In the genomic region with DNA sequence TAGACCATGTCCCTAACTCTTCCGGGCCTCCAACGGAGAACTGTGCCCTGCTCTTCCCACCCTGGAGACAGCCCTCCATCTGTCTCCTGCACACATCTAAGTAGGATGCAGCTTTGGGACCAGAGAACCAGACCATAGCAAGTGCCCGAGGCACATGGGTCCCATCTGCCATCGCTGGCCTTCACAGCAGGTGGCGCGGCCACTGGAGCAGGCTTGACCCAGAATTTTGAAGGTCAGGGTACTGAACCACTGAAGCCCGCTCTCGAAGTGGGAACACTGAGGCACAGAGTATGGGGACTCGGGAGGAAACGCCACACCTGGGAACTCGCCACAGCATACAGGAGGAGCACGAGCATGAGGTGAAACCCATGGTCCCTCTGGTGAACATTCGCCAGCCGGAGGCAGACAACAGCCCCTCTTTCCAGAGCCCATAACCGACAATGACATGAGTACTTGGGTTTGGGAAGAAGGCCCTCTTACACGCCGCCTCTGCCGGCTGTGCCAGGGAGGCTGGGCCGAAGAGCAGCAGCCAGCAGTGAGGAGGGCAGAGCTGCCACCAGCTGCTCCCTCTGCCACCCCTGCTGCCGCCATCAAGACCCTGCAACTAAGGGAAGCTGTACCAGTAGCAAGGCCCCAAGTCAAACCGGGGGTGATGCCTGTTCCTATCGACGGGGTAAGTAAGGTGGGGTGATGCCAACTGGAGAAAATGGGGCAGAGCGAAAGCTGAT, we compare ENCODE assay signal across 13 mouse cellular contexts. TPM values are rescaled to one million over a fixed set of nuclear protein-coding genes. Genes with fewer than 3 reads are reported as not detected.
A peak's percentile ranks its signal among the peaks of the same experiment; 100 is the strongest.
DNase-seq lines count a peak whose midpoint lies in the region; ATAC-seq and TF ChIP-seq lines count a peak whose summit lies in the region.
"Had no signal": no experiment of that assay in that cellular context is flagged by ENCODE, and none has a peak within 500 bp of the region (broad histone marks: within the 10 kb centered on the region; RNA-seq: fewer than 3 reads in every experiment).

No protein-coding gene starts in this region.

- no peak for ATAC-seq in heart, embryonic 11.5 days (replicated peaks; ENCODE audit: insufficient number of reproducible peaks, low FRiP score, low TSS enrichment)
- ATAC-seq in hindbrain, embryonic 11.5 days (ENCODE audit: low FRiP score): no peak
- no peak for ATAC-seq in intestine, embryonic 15.5 days
- ATAC-seq: inflammation-experienced regulatory T-cells, adult 6 months; Patski had no signal

- no peak for DNase-seq in heart, postnatal 36 days
- DNase-seq in retina, postnatal 1 day: peak; percentile 72
- no peak for DNase-seq in retina, embryonic 14.5 days (ENCODE audit: low spot score)
- no peak for DNase-seq in hindbrain, embryonic 11.5 days (ENCODE audit: low spot score)
- no peak for DNase-seq in left cerebral cortex, postnatal 36 days (ENCODE audit: low spot score in 2 of 2)
- DNase-seq: thymus, postnatal 36 days had no signal

- H3K9me3 ChIP-seq in heart, embryonic 11.5 days (replicated peaks; ENCODE audit: control insufficient read depth, low read length): no peaks in the 10 kb centered on the region
- H3K9me3 ChIP-seq in hindbrain, embryonic 11.5 days (ENCODE audit: control insufficient read depth, low read length): no peaks in the 10 kb centered on the region
- no peaks in the 10 kb centered on the region for H3K9me3 ChIP-seq in intestine, embryonic 15.5 days
- H3K9me3 ChIP-seq: limb, embryonic 13.5 days had no signal

- no peak overlapping the region for H3K27ac ChIP-seq in heart, embryonic 11.5 days (ENCODE audit: low read depth, low read length)
- 0 out of 2 replicates have a peak overlapping the region, but pooled peaks have one; percentile 31 for H3K27ac ChIP-seq in hindbrain, embryonic 11.5 days (ENCODE audit: low read depth, low read length)
- peak overlapping the region; percentile 16; the same call in 1 of the 2 replicates for H3K27ac ChIP-seq in olfactory bulb, adult 2 months (ENCODE audit: insufficient read depth, low read depth, low read length)
- H3K27ac ChIP-seq in intestine, embryonic 15.5 days: no peak overlapping the region
- H3K27ac ChIP-seq: layer of hippocampus, adult 2 months; limb, embryonic 13.5 days had no signal

- TF ChIP-seq POLR2A in olfactory bulb, adult 2 months (IDR thresholded peaks at IDR 0.05; ENCODE audit: insufficient read depth, low read depth, low read length): no peak

- H3K4me3 ChIP-seq in heart, embryonic 11.5 days (ENCODE audit: low read depth, low read length): no peak overlapping the region
- no peak overlapping the region for H3K4me3 ChIP-seq in hindbrain, embryonic 11.5 days (ENCODE audit: low read depth, low read length)
- no peak overlapping the region for H3K4me3 ChIP-seq in olfactory bulb, adult 2 months (ENCODE audit: insufficient read depth, low read depth, low read length)
- no peak overlapping the region for H3K4me3 ChIP-seq in intestine, embryonic 15.5 days (replicated peaks)
- H3K4me3 ChIP-seq: layer of hippocampus, adult 2 months; limb, embryonic 13.5 days had no signal

- no peaks in the 10 kb centered on the region for H3K36me3 ChIP-seq in heart, embryonic 11.5 days (ENCODE audit: control insufficient read depth, insufficient read depth, low read length)
- no peaks in the 10 kb centered on the region for H3K36me3 ChIP-seq in hindbrain, embryonic 11.5 days (ENCODE audit: control insufficient read depth, insufficient read depth, low read length)
- no peaks in the 10 kb centered on the region for H3K36me3 ChIP-seq in intestine, embryonic 15.5 days
- H3K36me3 ChIP-seq: limb, embryonic 13.5 days had no signal

- intact Hi-C loops in heart, postnatal 36 days (cut with DNase I): no loop called here
- intact Hi-C loops in left cerebral cortex, postnatal 36 days (cut with DNase I): no loop called here

- TF ChIP-seq CTCF in olfactory bulb, adult 2 months (IDR thresholded peaks at IDR 0.05; ENCODE audit: insufficient read depth, low read depth, low read length): no peak

- H3K4me1 ChIP-seq in heart, embryonic 11.5 days (ENCODE audit: control insufficient read depth, insufficient read depth, low read length): peaks cover 66% of the 10 kb centered on the region
- H3K4me1 ChIP-seq in hindbrain, embryonic 11.5 days (replicated peaks; ENCODE audit: control insufficient read depth, insufficient read depth, low read length): peaks cover 39% of the 10 kb centered on the region
- peaks cover 56% of the 10 kb centered on the region for H3K4me1 ChIP-seq in olfactory bulb, adult 2 months (ENCODE audit: control insufficient read depth, insufficient read depth, low read length)
- peaks cover 37% of the 10 kb centered on the region for H3K4me1 ChIP-seq in intestine, embryonic 15.5 days (replicated peaks)

- 86% methylated on average over 24 of the region's 24 CpGs for WGBS in heart, embryonic 11.5 days (ENCODE audit: insufficient replicate concordance)
- 83% methylated on average over 24 of the region's 24 CpGs for WGBS in hindbrain, embryonic 11.5 days
- 66% methylated on average over 24 of the region's 24 CpGs for WGBS in olfactory bulb, adult 2 months
- 88% methylated on average over 24 of the region's 24 CpGs for WGBS in intestine, embryonic 15.5 days

- H3K9ac ChIP-seq in heart, embryonic 11.5 days (ENCODE audit: low read depth, low read length): peak overlapping the region; percentile 28; the same call in 1 of the 2 replicates
- no peak overlapping the region for H3K9ac ChIP-seq in hindbrain, embryonic 11.5 days (ENCODE audit: low read depth, low read length)
- no peak overlapping the region for H3K9ac ChIP-seq in intestine, embryonic 15.5 days
- H3K9ac ChIP-seq: limb, embryonic 13.5 days had no signal

- H3K4me2 ChIP-seq in heart, embryonic 11.5 days: no peak overlapping the region
- no peak overlapping the region for H3K4me2 ChIP-seq in hindbrain, embryonic 11.5 days (replicated peaks; ENCODE audit: low read depth, low read length)
- H3K4me2 ChIP-seq in intestine, embryonic 15.5 days (replicated peaks): no peak overlapping the region
- H3K4me2 ChIP-seq: limb, embryonic 13.5 days had no signal

- H3K27me3 ChIP-seq in heart, embryonic 11.5 days (ENCODE audit: control insufficient read depth, insufficient read depth, low read length): no peaks in the 10 kb centered on the region
- no peaks in the 10 kb centered on the region for H3K27me3 ChIP-seq in hindbrain, embryonic 11.5 days (ENCODE audit: control insufficient read depth, insufficient read depth, low read length)
- no peaks in the 10 kb centered on the region for H3K27me3 ChIP-seq in intestine, embryonic 15.5 days (replicated peaks)
- H3K27me3 ChIP-seq: limb, embryonic 13.5 days; Patski had no signal

RNA-seq across cellular contexts. Expression of a gene that starts 15.7 kb away (rescaled TPM):
- 6.3 and 7.8 TPM in 2 replicates for polyA plus RNA-seq in heart, embryonic 11.5 days (2014; fragmentation: Nextera tagmentation; extraction: Ambion mirVana)
- total RNA-seq in heart, postnatal 36 days (2021): 10 to 100 TPM; 33.6 to 38.9 TPM
- polyA plus RNA-seq in hindbrain, embryonic 11.5 days (2014; fragmentation: Nextera tagmentation; extraction: Ambion mirVana): 17.2 and 17.8 TPM in 2 replicates
- polyA plus RNA-seq in olfactory bulb, adult 2 months (2012; ENCODE audit: insufficient read depth, insufficient read length, low replicate concordance, missing spikeins): not detected in 2 replicates
- polyA plus RNA-seq in intestine, embryonic 15.5 days (2015; fragmentation: Nextera tagmentation; extraction: Ambion mirVana): 8.7 and 9.3 TPM in 2 replicates
- 10 to 100 TPM; 75.2 to 77.4 TPM for total RNA-seq in left cerebral cortex, postnatal 36 days (2021)

RNA-seq across cellular contexts. Expression of a gene that starts 46.6 kb away (rescaled TPM):
- polyA plus RNA-seq in heart, embryonic 11.5 days (2014; fragmentation: Nextera tagmentation; extraction: Ambion mirVana): 0.28 and 0.29 TPM in 2 replicates
- total RNA-seq in heart, postnatal 36 days (2021): 1 to 10 TPM in 1 of 2 experiments, under 1 TPM in 1; 0.94 to 1.6 TPM
- polyA plus RNA-seq in hindbrain, embryonic 11.5 days (2014; fragmentation: Nextera tagmentation; extraction: Ambion mirVana): 1.2 and 1.8 TPM in 2 replicates
- polyA plus RNA-seq in olfactory bulb, adult 2 months (2012; ENCODE audit: insufficient read depth, insufficient read length, low replicate concordance, missing spikeins): not detected in 2 replicates
- 0.55 and 0.69 TPM in 2 replicates for polyA plus RNA-seq in intestine, embryonic 15.5 days (2015; fragmentation: Nextera tagmentation; extraction: Ambion mirVana)
- total RNA-seq in left cerebral cortex, postnatal 36 days (2021): 1 to 10 TPM; 7.8 to 8.1 TPM
- polyA plus RNA-seq: inflammation-experienced regulatory T-cells, adult 6 months had no signal

Comparison
In these comparisons a context has a peak if more than half of its experiments do, and no peak if none do; other contexts are left out.
1. H3K27ac ChIP-seq: peak in hindbrain, embryonic 11.5 days (single experiment) and olfactory bulb, adult 2 months (single experiment); none in heart, embryonic 11.5 days (single experiment) and intestine, embryonic 15.5 days (single experiment).